Mouse (Mus musculus): ENCODE data around the gene Nckipsd. TPM values are rescaled to one million over a fixed set of nuclear protein-coding genes. Genes with fewer than 3 reads are reported as not detected.
A peak's percentile ranks its signal among the peaks of the same experiment; 100 is the strongest.

Gene Nckipsd
- total RNA-seq, 4 experiments from 2014 or later: 70.0 to 74.4 (median 73.5) TPM

- DNase-seq (ENCODE audit: low spot score in 2 of 2): no peak
Observed at GRCm38 (mm10) chr9:108799564-108799963, 8.6 kb upstream of the Nckipsd start.

GRCm38 (mm10) chr9:108805768-108806167 is 2.4 kb upstream of the Nckipsd start:
- no peak for DNase-seq (ENCODE audit: low spot score in 2 of 2)

- no peak for DNase-seq (ENCODE audit: low spot score in 2 of 2)
Observed at GRCm38 (mm10) chr9:108806379-108806778, 1.8 kb upstream of the Nckipsd start.

GRCm38 (mm10) chr9:108806831-108807230 is 1.3 kb upstream of the Nckipsd start:
- no peak for DNase-seq (ENCODE audit: low spot score in 2 of 2)

- no peak for DNase-seq (ENCODE audit: low spot score in 2 of 2)
Observed at GRCm38 (mm10) chr9:108807674-108808073, 494 bp upstream of the Nckipsd start.

DNA sequence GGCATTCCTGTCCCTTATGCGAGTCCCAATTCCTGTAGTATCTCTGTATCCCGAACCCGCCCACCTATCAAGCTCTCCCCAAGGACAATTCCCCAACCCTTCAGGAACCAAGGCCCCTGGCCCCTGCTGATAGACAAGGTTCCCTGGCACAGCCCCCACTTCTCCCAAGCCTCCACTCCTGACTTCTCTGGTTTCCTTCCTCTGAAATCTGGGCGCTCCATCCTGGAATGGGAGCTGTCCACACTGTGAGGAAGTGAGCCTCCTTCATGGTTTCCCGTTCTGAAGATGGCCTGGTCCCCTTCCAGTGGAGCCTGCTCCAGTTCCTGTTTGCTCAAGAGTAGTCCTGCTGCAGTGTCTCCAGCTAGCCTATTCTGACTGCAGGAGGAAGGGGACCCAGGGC is 1.0 kb downstream of the Nckipsd start:
- no peak for DNase-seq (ENCODE audit: low spot score in 2 of 2)

DNA sequence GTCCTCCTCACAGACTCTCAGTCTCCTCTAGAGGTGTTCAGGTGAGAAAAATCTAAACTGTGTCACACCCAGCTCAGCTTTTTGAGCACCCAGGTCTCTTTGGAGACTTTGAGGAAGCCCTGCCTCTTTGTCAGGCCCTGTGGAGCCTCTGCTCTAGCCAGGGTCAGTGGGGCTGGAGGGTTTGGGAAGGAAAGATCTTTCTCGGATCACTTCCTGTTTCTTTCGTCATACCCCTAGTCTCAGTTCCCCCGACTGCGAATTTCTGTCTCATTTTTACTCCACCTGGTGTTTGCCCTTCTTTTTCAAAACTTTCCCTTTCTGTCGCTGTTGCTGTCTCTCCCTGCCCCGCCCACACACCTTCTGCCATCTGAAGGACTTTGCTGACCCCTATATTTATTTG is 1.6 kb downstream of the Nckipsd start:
- no peak for DNase-seq (ENCODE audit: low spot score in 2 of 2)

DNA sequence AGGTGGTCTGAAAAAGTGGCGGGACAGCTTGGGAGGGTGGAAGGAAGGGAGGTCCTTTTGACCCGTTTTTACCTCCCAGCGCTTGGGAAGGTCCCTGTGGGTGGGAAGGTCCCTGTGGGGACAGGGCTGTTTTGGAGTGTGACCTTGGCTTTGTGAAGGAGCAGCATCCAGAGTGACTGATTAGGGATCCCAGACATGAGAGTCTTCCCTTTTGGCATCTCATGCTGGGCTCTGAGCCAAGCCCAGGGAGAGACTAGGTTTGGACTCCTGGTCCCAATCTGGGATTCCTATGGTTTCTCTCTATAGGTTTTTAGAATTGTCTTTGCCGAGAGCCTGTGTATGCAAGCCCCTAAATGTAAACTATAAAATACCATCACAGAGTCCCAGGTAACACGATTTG is 2.3 kb downstream of the Nckipsd start:
- no peak for DNase-seq (ENCODE audit: low spot score in 2 of 2)

DNA sequence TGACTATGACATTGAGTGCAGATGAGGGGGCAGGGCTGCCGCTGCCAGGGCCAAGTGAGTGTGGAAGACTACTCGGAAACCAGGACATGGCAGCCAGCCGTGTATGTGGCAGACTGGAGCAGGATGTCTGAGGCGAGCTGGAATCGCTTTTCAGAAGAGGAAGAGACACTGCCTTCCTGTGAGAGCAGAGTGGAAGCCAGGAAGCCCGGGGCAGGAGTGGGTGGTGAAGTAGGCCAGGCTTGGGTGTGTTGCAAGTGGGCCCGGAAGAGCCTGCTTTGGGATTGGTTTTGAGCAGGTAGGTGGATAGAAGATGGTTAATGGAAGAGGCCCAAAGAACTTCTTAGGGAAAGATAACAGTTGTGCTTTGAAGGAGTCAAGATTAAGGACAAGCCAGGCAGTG is 7.4 kb downstream of the Nckipsd start:
- no peak for DNase-seq (ENCODE audit: low spot score in 2 of 2)

- no peak for DNase-seq (ENCODE audit: low spot score in 2 of 2)
Observed at GRCm38 (mm10) chr9:108819495-108819894, 11.3 kb downstream of the Nckipsd start.

DNA sequence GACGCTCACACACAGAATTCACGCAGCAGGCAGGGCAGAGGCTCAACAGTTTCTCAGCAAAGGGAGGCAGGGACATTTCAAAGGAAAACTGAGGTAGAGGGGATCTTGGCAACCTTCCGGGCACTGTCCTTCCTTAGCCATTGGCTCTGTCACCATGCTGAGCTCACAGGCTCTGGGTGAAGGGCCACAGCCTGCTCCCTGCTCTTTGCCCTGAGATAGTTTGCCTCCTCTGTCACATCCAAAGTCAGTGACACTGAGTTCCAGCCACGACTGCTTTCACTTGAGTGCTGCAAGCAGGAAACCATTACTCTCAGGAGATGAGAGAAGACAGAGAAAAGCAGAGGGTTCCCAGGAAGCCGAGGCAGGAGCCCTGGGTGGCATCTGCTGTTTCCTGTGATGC is 11.9 kb downstream of the Nckipsd start:
- DNase-seq (ENCODE audit: low spot score in 2 of 2): no peak

DNA sequence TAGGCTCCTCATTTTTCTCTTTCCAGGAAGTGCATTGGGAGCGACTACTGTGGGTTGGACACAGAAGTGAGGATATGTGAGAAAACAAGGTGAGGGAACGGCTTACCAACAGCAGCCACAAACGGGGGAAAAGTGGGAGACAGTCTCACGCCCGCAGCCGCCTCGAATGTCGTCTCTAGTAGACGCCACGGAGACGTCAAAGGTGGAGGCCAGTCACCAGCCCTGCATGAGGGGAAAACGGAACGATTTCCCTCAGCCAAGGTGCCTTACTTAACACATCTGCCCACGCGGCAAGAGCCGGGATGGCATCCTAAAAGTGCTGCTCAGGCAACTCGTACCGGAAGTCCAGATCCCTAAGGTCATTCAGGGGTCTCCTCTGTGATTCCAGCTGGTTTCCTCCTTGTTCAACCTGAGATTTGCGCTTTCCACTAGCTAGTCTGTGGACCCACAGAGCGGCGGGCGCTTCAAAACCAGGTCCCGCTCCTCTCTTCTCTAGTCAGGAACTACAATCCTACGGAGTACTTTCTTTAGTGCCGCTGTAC is 16.0 kb downstream of the Nckipsd start:
- no peak for DNase-seq (ENCODE audit: low spot score in 2 of 2)

- peak; percentile 90 to 92 for DNase-seq (ENCODE audit: low spot score in 2 of 2)
Observed at GRCm38 (mm10) chr9:108824755-108825413, 16.7 kb downstream of the Nckipsd start.

GRCm38 (mm10) chr9:108825820-108826699 is 17.9 kb downstream of the Nckipsd start, which contains the start of gene Celsr3:
Gene Celsr3 (plus strand): TSS chr9:108826320.
- DNase-seq (ENCODE audit: low spot score in 2 of 2): peak; percentile 81 to 89

DNA sequence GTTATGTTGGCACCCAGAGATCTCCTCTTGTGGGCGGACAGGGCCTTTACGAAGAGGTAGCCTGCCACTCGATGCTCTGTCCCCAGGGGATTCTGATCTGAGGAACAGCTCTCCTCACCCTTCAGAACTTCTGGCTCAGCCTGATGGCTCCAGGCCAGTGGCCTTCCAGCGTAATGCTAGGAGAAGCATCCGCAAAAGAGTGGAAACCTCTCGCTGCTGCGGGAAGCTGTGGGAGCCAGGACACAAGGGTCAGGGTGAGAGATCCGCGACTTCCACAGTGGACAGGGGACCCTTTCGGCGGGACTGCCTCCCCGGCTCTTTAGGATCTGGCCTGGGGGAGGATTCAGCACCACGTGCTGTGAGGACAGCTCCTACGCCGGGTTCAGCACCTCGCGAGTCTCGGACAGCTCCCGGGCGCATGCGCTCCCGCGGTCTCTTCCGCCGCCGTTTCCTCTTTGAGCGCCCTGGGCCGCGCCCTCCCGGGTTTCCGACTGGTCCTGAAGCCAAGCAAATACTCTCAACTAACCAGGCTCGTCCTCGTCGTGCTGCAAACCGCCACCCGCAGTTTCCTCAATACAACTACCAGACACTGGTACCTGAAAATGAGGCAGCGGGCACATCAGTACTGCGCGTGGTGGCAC is 18.7 kb downstream of the Nckipsd start:
- DNase-seq (ENCODE audit: low spot score in 2 of 2): peak in 1 of 2 experiments; percentile 65

DNA sequence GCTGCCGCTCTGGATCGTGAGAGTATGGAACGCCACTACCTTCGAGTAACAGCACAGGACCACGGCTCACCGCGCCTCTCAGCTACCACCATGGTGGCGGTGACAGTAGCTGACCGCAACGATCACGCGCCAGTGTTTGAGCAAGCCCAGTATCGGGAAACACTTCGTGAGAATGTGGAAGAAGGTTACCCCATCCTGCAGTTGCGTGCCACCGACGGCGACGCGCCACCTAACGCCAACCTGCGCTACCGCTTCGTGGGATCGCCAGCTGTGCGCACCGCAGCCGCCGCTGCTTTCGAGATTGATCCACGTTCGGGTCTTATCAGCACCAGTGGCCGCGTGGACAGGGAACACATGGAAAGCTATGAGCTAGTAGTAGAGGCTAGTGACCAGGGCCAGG is 19.3 kb downstream of the Nckipsd start:
- no peak for DNase-seq (ENCODE audit: low spot score in 2 of 2)

DNA sequence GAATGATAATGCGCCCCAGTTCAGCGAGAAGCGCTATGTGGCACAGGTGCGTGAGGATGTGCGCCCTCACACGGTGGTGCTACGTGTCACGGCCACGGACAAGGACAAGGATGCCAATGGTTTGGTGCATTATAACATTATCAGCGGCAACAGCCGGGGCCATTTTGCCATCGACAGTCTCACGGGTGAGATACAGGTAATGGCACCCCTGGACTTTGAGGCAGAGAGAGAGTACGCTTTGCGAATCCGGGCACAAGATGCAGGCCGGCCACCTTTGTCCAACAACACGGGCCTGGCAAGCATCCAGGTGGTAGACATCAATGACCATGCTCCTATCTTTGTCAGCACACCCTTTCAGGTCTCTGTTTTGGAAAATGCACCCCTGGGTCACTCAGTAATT is 19.7 kb downstream of the Nckipsd start:
- DNase-seq (ENCODE audit: low spot score in 2 of 2): no peak

- no peak for DNase-seq (ENCODE audit: low spot score in 2 of 2)
Observed at GRCm38 (mm10) chr9:108831637-108832036, 23.5 kb downstream of the Nckipsd start.

DNA sequence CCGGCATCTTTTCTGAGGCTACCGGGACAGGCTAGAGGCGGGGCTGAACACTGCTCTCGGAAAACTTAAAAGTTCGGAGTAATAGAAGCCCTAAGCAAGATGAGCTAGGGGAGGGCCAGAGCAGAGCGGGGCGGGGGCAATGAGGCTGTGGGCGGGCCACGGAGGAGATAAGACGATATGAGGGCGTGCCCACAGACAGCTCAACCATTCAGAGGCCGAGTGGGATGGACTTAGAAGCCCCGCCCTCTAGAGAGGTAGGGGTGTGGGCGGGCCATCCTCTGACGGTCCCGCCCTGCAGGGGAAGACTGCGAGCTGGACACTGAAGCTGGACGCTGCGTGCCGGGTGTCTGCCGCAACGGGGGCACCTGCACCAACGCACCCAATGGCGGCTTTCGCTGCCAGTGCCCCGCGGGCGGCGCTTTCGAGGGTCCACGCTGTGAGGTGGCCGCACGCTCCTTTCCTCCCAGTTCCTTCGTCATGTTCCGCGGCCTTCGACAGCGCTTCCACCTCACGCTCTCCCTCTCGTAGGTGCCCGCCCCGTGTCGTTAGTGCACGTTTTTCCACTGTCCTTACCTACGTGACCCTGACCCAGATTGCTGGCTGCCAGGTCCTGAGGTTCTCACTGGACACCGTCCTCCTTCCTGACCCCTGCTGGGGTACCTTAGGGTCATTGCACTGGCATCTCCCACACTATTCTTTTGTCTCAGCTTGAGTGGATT is 24.4 kb downstream of the Nckipsd start:
- DNase-seq (ENCODE audit: low spot score in 2 of 2): peak; percentile 63 to 72

DNA sequence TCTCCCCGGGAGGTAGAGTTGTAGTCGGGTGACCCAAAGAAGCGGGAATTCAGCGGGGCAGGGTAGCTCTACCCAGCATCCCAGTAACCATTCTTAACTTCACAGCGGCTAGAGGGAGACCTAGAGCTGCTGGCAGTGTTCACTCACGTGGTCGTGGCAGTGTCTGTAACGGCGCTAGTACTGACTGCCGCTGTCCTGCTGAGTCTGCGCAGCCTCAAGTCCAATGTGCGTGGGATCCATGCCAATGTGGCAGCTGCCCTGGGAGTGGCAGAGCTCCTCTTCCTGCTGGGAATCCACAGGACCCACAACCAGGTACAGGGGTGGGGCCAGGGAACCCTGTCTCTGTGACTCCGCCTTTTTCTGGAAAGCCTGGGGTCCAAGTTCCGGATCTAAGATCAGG is 34.8 kb downstream of the Nckipsd start:
- DNase-seq (ENCODE audit: low spot score in 2 of 2): peak; percentile 60 to 62

DNA sequence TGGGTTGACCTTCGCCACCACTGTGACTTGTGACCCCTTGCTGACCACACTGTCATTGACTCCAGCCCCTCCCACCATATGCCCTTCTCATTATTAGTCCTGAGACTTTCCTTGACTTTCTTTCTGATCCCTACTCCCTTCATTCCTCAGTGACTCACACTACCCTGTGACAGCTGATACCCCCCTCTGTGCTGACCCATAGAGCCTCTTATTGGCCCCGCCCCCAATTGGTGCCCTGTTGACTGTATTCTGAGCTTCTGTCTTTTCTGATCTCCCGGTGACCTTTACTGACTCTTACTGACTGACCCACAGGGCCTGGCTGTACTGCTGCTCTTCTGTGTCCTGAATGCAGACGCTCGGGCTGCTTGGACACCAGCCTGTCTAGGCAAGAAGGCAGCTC is 37.2 kb downstream of the Nckipsd start:
- DNase-seq (ENCODE audit: low spot score in 2 of 2): no peak
